Mouse (Mus musculus) small intestine, adult 2 months (tissue): ENCODE results near the gene Itga9.

Source experiments
- CTCF ChIP-seq: fragments of 200-500 bp; IDR thresholded peaks from 2 replicates; pipeline ENCODE4 v1.5.1; 2012; ENCODE audit warnings: low read depth, mild to moderate bottlenecking, control low read depth, inconsistent platforms, low read length, moderate library complexity, mixed read lengths; ENCODE audit not compliant: insufficient replicate concordance, insufficient read length; ENCODE audit errors: extremely low read depth
- POLR2A ChIP-seq: fragments of 200-500 bp; IDR thresholded peaks from 2 replicates; pipeline ENCODE4 v1.6.1; 2012; ENCODE audit warnings: low read depth, mild to moderate bottlenecking, control low read depth, inconsistent platforms, low read length, moderate library complexity

GRCm38 (mm10) chr9:118700889-118701288, 94.4 kb downstream of the Itga9 start:
- TF ChIP-seq POLR2A (no peak), CTCF (no peak)
